Mouse (Mus musculus) heart, adult 2 months (tissue): Measurements from ENCODE around the gene Kif24. TPM values are rescaled to one million over a fixed set of nuclear protein-coding genes. Genes with fewer than 3 reads are reported as not detected.

Experiments used
- DNase-seq, 2 experiments: peaks; one replicate each; pipeline ENCODE4 v3.0.0; 2021
- H3K27ac ChIP-seq: fragments of 200-600 bp; 2 replicates; pipeline ENCODE4 v1.8.1; 2022
- H3K27me3 ChIP-seq: fragments of 200-500 bp; 2 replicates; pipeline ENCODE4 v1.6.1; 2012; ENCODE audit warnings: mild to moderate bottlenecking, low read length, inconsistent platforms, mixed read lengths; ENCODE audit not compliant: control insufficient read depth, insufficient read depth
- H3K36me3 ChIP-seq: fragments of 200-500 bp; 2 replicates; pipeline ENCODE4 v1.6.1; 2012; ENCODE audit warnings: low read length, inconsistent platforms; ENCODE audit not compliant: control insufficient read depth, insufficient read depth
- H3K4me1 ChIP-seq: fragments of 200-500 bp; 2 replicates; pipeline ENCODE4 v1.6.1; 2011; ENCODE audit warnings: low read length; ENCODE audit not compliant: control insufficient read depth, insufficient read depth
- H3K4me3 ChIP-seq: fragments of 200-600 bp; 2 replicates; pipeline ENCODE4 v1.8.1; 2022
- H3K79me2 ChIP-seq: fragments of 200-500 bp; replicated peaks from 2 replicates; pipeline ENCODE4 v1.6.1; 2012; ENCODE audit warnings: mild to moderate bottlenecking, inconsistent platforms, low read length, moderate library complexity, mixed read lengths; ENCODE audit not compliant: control insufficient read depth, insufficient read depth
- H3K9ac ChIP-seq: fragments of 200-500 bp; 2 replicates; pipeline ENCODE4 v1.6.1; 2012; ENCODE audit warnings: low read depth, mild to moderate bottlenecking, control low read depth, inconsistent platforms, low read length, mixed read lengths
- CTCF ChIP-seq: fragments of 200-600 bp; IDR thresholded peaks from 2 replicates; pipeline ENCODE4 v1.8.1; 2022; ENCODE audit warnings: antibody characterized with exemption, mild to moderate bottlenecking, moderate library complexity
- EP300 ChIP-seq: fragments of 200-500 bp; IDR thresholded peaks from 2 replicates; pipeline ENCODE4 v1.6.1; 2011; ENCODE audit warnings: low read depth, low read length, control low read depth; ENCODE audit not compliant: insufficient read depth
- POLR2A ChIP-seq: fragments of 200-500 bp; IDR thresholded peaks from 2 replicates; pipeline ENCODE4 v1.6.1; 2011; ENCODE audit warnings: mild to moderate bottlenecking, low read depth, low read length, control low read depth; ENCODE audit not compliant: insufficient read depth
- WGBS: fragments of 180-500 bp; shearing (Covaris S2); methylation state at CpG from one replicate; pipeline ENCODE4 v1.1.7; 2018; 5-methylcytosine and 5-hydroxymethylcytosine counted together
- intact Hi-C: fragments of 180-260 bp; cut with DNase I; formaldehyde crosslinking; loops from one replicate; pipeline ENCODE4 v1.15.1; 2025
- polyA plus RNA-seq: library from polyadenylated mRNA; depleted of rRNA; stranded (reverse); fragments of >200 nt; gene quantifications from 2 replicates; pipeline ENCODE4 v1.2.3, GENCODE M21; 2012
- total RNA-seq, 2 experiments: library from RNA; stranded (reverse); gene quantifications; 2 replicates each; pipeline ENCODE4 v1.2.3; 2021

Gene Kif24
- total and polyA plus RNA-seq, 3 experiments = 0.10 to 0.70 (median 0.29) TPM

DNA sequence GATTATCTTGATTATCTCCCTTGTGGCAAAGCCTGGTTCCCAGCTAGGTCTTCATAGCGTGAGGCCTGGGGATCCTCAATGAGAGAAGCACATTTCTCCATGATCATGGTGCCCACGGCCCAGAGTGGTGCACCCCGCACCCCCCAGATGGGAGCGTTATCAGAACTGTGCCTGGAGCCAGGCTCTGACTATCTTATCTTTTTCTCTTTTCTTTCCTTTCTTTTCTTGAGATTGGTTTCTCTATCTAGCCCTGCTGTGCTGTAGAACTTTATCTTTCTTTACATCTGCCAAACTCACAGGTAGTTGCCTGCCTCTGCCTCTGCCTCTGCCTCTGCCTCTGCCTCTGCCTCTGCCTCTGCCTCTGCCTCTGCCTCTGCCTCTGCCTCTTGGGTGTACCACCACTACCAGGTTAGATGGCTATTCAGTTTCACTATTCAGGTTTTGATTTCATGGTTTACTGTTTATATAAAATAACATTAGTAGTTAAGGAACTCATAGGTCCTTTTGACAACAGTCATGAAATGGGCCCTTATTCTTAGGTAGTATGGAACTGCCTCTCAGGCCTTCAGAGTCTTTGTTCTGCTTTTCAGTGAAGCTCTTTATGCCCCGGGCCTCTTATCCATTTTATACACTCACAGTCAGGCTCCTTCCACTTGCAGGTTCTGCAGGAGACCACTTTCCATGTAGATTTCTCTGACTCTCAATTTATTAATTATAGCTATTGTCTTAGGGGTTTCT, 83.3 kb downstream of the Kif24 start:
- H3K36me3 ChIP-seq = peaks cover 2% of the 10 kb centered on the region
- WGBS = 94% methylated on average over 5 of the region's 5 CpGs

DNA sequence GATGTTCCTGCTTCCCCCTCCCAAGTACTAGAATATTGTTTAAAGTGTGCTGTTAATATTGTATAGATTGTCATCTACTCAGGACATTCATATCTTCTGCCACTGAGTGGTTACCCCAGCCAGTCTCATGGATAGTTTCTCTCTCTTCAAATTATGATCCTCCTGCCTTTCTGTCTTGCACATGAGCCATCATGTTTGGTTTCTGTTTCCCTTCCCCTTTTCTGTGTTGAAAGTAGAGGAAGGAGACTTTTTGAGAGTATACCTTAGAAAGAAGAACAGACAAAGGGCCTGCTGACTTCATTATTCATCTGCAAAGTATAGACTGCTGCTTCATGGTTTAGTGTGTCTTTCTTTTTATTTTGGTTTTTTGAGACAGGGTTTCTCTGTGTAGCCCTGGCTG, 87.1 kb downstream of the Kif24 start:
- TF ChIP-seq EP300 (no peak), CTCF (no peak), POLR2A (no peak)

More for the DNA sequence above, 83.3 kb downstream of the Kif24 start:
- no peaks in the 10 kb centered on the region for H3K4me1 ChIP-seq
- H3K4me3 ChIP-seq = no peak overlapping the region
- TF ChIP-seq CTCF = no peak
- no peak for TF ChIP-seq POLR2A
- no peak for TF ChIP-seq EP300
- no peaks in the 10 kb centered on the region for H3K27me3 ChIP-seq
- no peak overlapping the region for H3K9ac ChIP-seq
- intact Hi-C loops = no loop called here
- H3K27ac ChIP-seq = no peak overlapping the region
- DNase-seq = no peak
- peaks cover 4% of the 10 kb centered on the region; the same call in 1 of the 2 replicates for H3K79me2 ChIP-seq

DNA sequence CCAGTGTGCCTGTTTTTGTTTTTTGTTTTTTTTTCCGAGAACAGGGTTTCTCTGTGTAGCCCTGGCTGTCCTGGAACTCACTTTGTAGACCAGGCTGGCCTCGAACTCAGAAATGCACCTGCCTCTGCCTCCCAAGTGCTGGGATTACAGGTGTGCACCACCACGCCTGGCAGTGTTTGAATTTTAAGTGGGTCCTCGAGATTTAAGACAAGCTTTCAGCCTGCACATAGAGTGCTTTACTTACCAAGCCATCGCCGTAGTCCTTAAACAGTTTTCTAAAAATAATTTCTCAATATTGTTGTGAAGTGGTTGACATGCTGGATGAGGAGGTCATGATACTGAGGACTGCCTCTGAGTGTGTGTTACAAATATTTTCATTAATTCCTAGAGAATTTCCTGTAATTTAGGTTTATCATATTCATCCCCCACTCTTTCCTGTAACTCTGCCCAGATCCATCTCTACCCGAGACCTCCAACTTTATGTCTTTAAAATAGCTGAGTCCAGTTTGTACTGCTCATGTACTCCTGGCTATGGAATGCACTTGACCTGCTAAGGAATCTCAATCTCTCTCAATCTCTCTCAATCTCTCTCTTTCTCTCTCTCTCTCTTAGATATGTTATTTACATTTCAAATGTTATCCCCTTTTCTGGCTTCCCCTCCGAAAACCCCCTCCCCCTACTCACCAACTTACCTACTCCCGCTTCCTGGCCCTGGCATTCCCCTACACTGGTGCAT, 94.8 kb downstream of the Kif24 start:
- peaks cover 4% of the 10 kb centered on the region for H3K79me2 ChIP-seq
- H3K4me3 ChIP-seq = no peak overlapping the region
- H3K4me1 ChIP-seq = no peaks in the 10 kb centered on the region; the same call in 1 of the 2 replicates
- 74% methylated on average over 9 of the region's 9 CpGs for WGBS
- H3K36me3 ChIP-seq = peaks cover 3% of the 10 kb centered on the region
- H3K9ac ChIP-seq = no peak overlapping the region
- H3K27me3 ChIP-seq = no peaks in the 10 kb centered on the region
- DNase-seq = no peak
- intact Hi-C loops = no loop called here
- no peak overlapping the region for H3K27ac ChIP-seq
- TF ChIP-seq POLR2A (no peak), EP300 (no peak)

More for the DNA sequence above, 87.1 kb downstream of the Kif24 start:
- Histone ChIP-seq H3K27ac (no peak overlapping the region), H3K27me3 (no peaks in the 10 kb centered on the region), H3K36me3 (peaks cover 4% of the 10 kb centered on the region), H3K79me2 (peaks cover 4% of the 10 kb centered on the region; the same call in 1 of the 2 replicates), H3K4me3 (no peak overlapping the region), H3K4me1 (no peaks in the 10 kb centered on the region), H3K9ac (no peak overlapping the region)
- DNase-seq = no peak
- intact Hi-C loops = no loop called here

DNA sequence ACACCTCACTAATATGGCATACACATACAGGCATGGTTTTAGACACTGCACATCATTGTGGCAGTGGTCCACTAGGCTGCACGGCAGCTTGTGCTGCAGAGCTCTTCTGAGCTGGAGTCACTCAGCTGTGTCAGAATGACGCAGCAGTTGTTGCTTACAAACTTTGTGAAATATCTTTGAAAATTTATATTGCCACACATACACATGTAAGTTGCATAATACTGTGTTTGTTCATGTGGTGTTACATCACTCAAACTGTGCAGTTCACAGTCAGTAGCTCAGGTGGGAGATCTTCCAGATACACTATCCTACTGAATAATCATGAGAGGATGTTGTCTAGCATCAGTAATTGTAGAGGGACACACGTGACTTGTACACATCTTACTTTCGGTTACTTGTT, 96.5 kb downstream of the Kif24 start:
- no peak for DNase-seq
- peaks cover 4% of the 10 kb centered on the region for H3K79me2 ChIP-seq
- no peak overlapping the region for H3K27ac ChIP-seq
- intact Hi-C loops = no loop called here
- H3K36me3 ChIP-seq = peaks cover 3% of the 10 kb centered on the region
- H3K4me3 ChIP-seq = no peak overlapping the region
- no peak overlapping the region for H3K9ac ChIP-seq
- H3K27me3 ChIP-seq = no peaks in the 10 kb centered on the region
- TF ChIP-seq EP300 = no peak
- TF ChIP-seq CTCF = no peak
- TF ChIP-seq POLR2A = no peak
- no peaks in the 10 kb centered on the region; the same call in 1 of the 2 replicates for H3K4me1 ChIP-seq
- 84% methylated on average over 4 of the region's 4 CpGs for WGBS

DNA sequence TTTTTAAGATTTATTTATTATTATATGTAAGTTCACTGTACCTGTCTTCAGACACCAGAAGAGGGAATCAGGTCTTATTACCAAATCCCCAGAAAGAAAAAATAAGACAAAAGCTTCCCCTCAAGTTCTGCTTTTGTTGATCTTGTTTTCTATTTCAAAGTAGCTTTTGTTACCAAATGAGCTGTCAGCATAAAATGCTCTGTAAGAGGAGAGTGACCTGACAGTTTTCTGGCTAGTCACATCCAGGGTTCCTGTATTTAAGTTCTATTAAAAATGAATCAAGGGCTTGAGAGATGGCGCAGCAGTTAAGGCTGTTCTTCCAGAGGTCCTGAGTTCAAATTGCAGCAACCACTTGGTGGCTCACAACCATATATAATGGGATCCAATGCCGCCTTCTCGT, 103.6 kb downstream of the Kif24 start:
- Histone ChIP-seq H3K27me3 (no peaks in the 10 kb centered on the region), H3K4me1 (peaks cover 1% of the 10 kb centered on the region; the same call in 1 of the 2 replicates), H3K36me3 (peaks cover 5% of the 10 kb centered on the region), H3K4me3 (no peak overlapping the region), H3K9ac (no peak overlapping the region), H3K27ac (no peak overlapping the region), H3K79me2 (peaks cover 9% of the 10 kb centered on the region)
- TF ChIP-seq POLR2A = no peak
- no peak for TF ChIP-seq CTCF
- TF ChIP-seq EP300 = no peak
- intact Hi-C loops = no loop called here
- 87% methylated on average over 3 of the region's 3 CpGs for WGBS
- no peak for DNase-seq

DNA sequence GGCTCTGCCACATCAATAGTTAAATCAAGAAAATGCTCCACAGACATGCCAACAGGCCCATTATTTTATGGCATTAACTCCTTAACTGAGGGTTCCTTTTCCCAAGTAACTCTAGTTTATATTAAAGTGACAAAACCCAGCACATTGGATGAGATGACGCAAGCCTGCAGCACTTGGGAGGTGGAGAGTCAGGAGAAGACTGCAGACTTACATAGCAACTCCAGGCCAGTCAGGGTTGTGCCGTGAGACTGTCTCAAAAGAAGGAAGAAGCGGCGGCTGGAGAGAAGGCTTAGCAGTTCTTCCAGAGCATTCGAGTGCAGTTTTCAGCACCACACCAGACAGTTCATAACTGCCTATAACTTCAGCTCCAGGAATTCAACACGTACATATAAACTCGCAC, 105.3 kb downstream of the Kif24 start:
- H3K27ac ChIP-seq = no peak overlapping the region
- H3K36me3 ChIP-seq = peaks cover 5% of the 10 kb centered on the region
- intact Hi-C loops = no loop called here
- no peak for DNase-seq
- TF ChIP-seq EP300 = no peak
- no peak for TF ChIP-seq CTCF
- TF ChIP-seq POLR2A = no peak
- H3K79me2 ChIP-seq = peaks cover 10% of the 10 kb centered on the region
- no peaks in the 10 kb centered on the region for H3K27me3 ChIP-seq
- H3K9ac ChIP-seq = no peak overlapping the region
- no peak overlapping the region for H3K4me3 ChIP-seq
- WGBS = 91% methylated on average over 7 of the region's 7 CpGs
- peaks cover 1% of the 10 kb centered on the region; the same call in 1 of the 2 replicates for H3K4me1 ChIP-seq
